Mouse (Mus musculus) forebrain, postnatal 0 days (tissue): ENCODE results near the gene Idh3b. TPM values are rescaled to one million over a fixed set of nuclear protein-coding genes. Genes with fewer than 3 reads are reported as not detected.
A peak's percentile ranks its signal among the peaks of the same experiment; 100 is the strongest.

ENCODE experiments used
- ATAC-seq: fragments of 200-750 bp; cut with Nextera tagmentation; 2 replicates; pipeline ENCODE4 v1.8.0; 2017; ENCODE audit warnings: mild to moderate bottlenecking, moderate library complexity
- DNase-seq: peaks from one replicate; pipeline ENCODE4 v3.0.0-alpha.2; 2015
- H3K27ac ChIP-seq: fragments of 300-500 bp; sonication (generic); 2 replicates; pipeline ENCODE4 v1.5.1; 2014; ENCODE audit warnings: low read depth, mild to moderate bottlenecking, antibody characterized with exemption, low read length, moderate library complexity, mixed read lengths
- H3K27me3 ChIP-seq: fragments of 300-500 bp; sonication (generic); 2 replicates; pipeline ENCODE4 v1.6.1; 2014; ENCODE audit warnings: mild to moderate bottlenecking, low read length, mixed read lengths; ENCODE audit not compliant: insufficient read depth
- H3K36me3 ChIP-seq: fragments of 300-500 bp; sonication (generic); 2 replicates; pipeline ENCODE4 v1.6.1; 2014; ENCODE audit warnings: mild to moderate bottlenecking, moderate library complexity; ENCODE audit not compliant: insufficient read depth
- H3K4me1 ChIP-seq: fragments of 300-500 bp; sonication (generic); 2 replicates; pipeline ENCODE4 v1.6.1; 2014; ENCODE audit warnings: antibody characterized with exemption; ENCODE audit not compliant: insufficient read depth
- H3K4me2 ChIP-seq: fragments of 300-500 bp; sonication (generic); 2 replicates; pipeline ENCODE4 v1.6.1; 2014; ENCODE audit warnings: low read depth, mild to moderate bottlenecking, moderate library complexity
- H3K4me3 ChIP-seq: fragments of 300-500 bp; sonication (generic); 2 replicates; pipeline ENCODE4 v1.5.1; 2014; ENCODE audit warnings: low read depth, low read length, mixed read lengths
- H3K9ac ChIP-seq: fragments of 300-500 bp; sonication (generic); 2 replicates; pipeline ENCODE4 v1.6.1; 2014; ENCODE audit warnings: mild to moderate bottlenecking
- H3K9me3 ChIP-seq: fragments of 300-500 bp; sonication (generic); 2 replicates; pipeline ENCODE4 v1.6.1; 2016; ENCODE audit warnings: low read length
- CTCF ChIP-seq: sonication (generic); IDR thresholded peaks from 2 replicates; pipeline ENCODE4 v1.5.1; 2016; ENCODE audit warnings: antibody characterized with exemption, control low read depth, low read depth
- WGBS: fragments of 180-500 bp; shearing (Covaris S2); extraction: QIAGEN DNeasy Blood & Tissue Kit; methylation state at CpG from one replicate; pipeline ENCODE4 v1.1.7; 2014; 5-methylcytosine and 5-hydroxymethylcytosine counted together
- polyA plus RNA-seq: library from polyadenylated mRNA; unstranded; fragments of >200 nt; fragmentation: Nextera tagmentation; extraction: Ambion mirVana; gene quantifications from 2 replicates; pipeline ENCODE4 v1.2.1, GENCODE M21; 2015
- total RNA-seq: library from RNA; depleted of rRNA; stranded (reverse); fragments of >200 nt; gene quantifications from 2 replicates; pipeline ENCODE4 v1.2.3, GENCODE M21; 2014

The Idh3b gene
- total and polyA plus RNA-seq, 2 experiments from 2014 or later = 137 to 169 TPM

- DNase-seq = no peak
- H3K4me2 ChIP-seq = peak overlapping the region; percentile 83
- H3K27ac ChIP-seq = peak overlapping the region; percentile 98
- H3K4me3 ChIP-seq = peak overlapping the region; percentile 87
- peaks cover 18% of the 10 kb centered on the region for H3K4me1 ChIP-seq
- peak; percentile 18 for ATAC-seq
- no peaks in the 10 kb centered on the region for H3K27me3 ChIP-seq
- peak overlapping the region; percentile 66 for H3K9ac ChIP-seq
- WGBS = 2% methylated on average over 14 of the region's 14 CpGs
- peaks cover 33% of the 10 kb centered on the region for H3K36me3 ChIP-seq
- TF ChIP-seq CTCF = no peak
- H3K9me3 ChIP-seq = no peaks in the 10 kb centered on the region
Measured at GRCm38 (mm10) chr2:130273732-130274131, 10.6 kb downstream of the Idh3b start.

- Histone ChIP-seq H3K4me1 (peaks cover 2% of the 10 kb centered on the region; the same call in 1 of the 2 replicates), H3K27me3 (no peaks in the 10 kb centered on the region), H3K9ac (no peak overlapping the region), H3K4me3 (no peak overlapping the region), H3K4me2 (no peak overlapping the region), H3K27ac (no peak overlapping the region), H3K9me3 (no peaks in the 10 kb centered on the region), H3K36me3 (no peaks in the 10 kb centered on the region)
- ATAC-seq (no peak), DNase-seq (no peak)
- 69% methylated on average over 7 of the region's 7 CpGs for WGBS
- no peak for TF ChIP-seq CTCF
Measured at GRCm38 (mm10) chr2:130268074-130268473, 16.3 kb downstream of the Idh3b start.

GRCm38 (mm10) chr2:130265520-130265919, 18.8 kb downstream of the Idh3b start:
- no peak overlapping the region for H3K4me3 ChIP-seq
- H3K4me1 ChIP-seq = no peaks in the 10 kb centered on the region
- ATAC-seq (no peak), DNase-seq (no peak)
- WGBS = 97% methylated on average over 1 of the region's 1 CpGs
- H3K27ac ChIP-seq = no peak overlapping the region
- H3K4me2 ChIP-seq = no peak overlapping the region
- H3K36me3 ChIP-seq = no peaks in the 10 kb centered on the region
- TF ChIP-seq CTCF = no peak
- no peaks in the 10 kb centered on the region for H3K27me3 ChIP-seq
- no peaks in the 10 kb centered on the region for H3K9me3 ChIP-seq
- no peak overlapping the region for H3K9ac ChIP-seq

- WGBS = 89% methylated on average over 2 of the region's 2 CpGs
- no peak overlapping the region for H3K9ac ChIP-seq
- H3K4me3 ChIP-seq = no peak overlapping the region
- no peaks in the 10 kb centered on the region for H3K4me1 ChIP-seq
- no peak for DNase-seq
- no peak overlapping the region for H3K4me2 ChIP-seq
- ATAC-seq = no peak
- H3K27me3 ChIP-seq = no peaks in the 10 kb centered on the region
- H3K27ac ChIP-seq = no peak overlapping the region
- no peaks in the 10 kb centered on the region for H3K9me3 ChIP-seq
- TF ChIP-seq CTCF = no peak
- H3K36me3 ChIP-seq = no peaks in the 10 kb centered on the region
Measured at GRCm38 (mm10) chr2:130262398-130262797, 21.9 kb downstream of the Idh3b start.

GRCm38 (mm10) chr2:130261914-130262313, 22.4 kb downstream of the Idh3b start:
- no peak for TF ChIP-seq CTCF
- H3K36me3 ChIP-seq = no peaks in the 10 kb centered on the region
- H3K4me2 ChIP-seq = no peak overlapping the region
- H3K27me3 ChIP-seq = no peaks in the 10 kb centered on the region
- H3K4me1 ChIP-seq = no peaks in the 10 kb centered on the region
- H3K27ac ChIP-seq = no peak overlapping the region
- H3K9me3 ChIP-seq = no peaks in the 10 kb centered on the region
- 92% methylated on average over 2 of the region's 2 CpGs for WGBS
- H3K4me3 ChIP-seq = no peak overlapping the region
- DNase-seq (no peak), ATAC-seq (no peak)
- H3K9ac ChIP-seq = no peak overlapping the region

GRCm38 (mm10) chr2:130260822-130261221, 23.5 kb downstream of the Idh3b start:
- no peaks in the 10 kb centered on the region for H3K9me3 ChIP-seq
- DNase-seq (no peak), ATAC-seq (no peak)
- no peaks in the 10 kb centered on the region for H3K4me1 ChIP-seq
- no peaks in the 10 kb centered on the region for H3K27me3 ChIP-seq
- H3K4me3 ChIP-seq = no peak overlapping the region
- H3K36me3 ChIP-seq = no peaks in the 10 kb centered on the region
- H3K9ac ChIP-seq = no peak overlapping the region
- H3K4me2 ChIP-seq = no peak overlapping the region
- TF ChIP-seq CTCF = no peak
- WGBS = 87% methylated on average over 4 of the region's 4 CpGs
- H3K27ac ChIP-seq = no peak overlapping the region

- Histone ChIP-seq H3K36me3 (no peaks in the 10 kb centered on the region), H3K27ac (no peak overlapping the region), H3K4me2 (no peak overlapping the region), H3K4me3 (no peak overlapping the region), H3K4me1 (no peaks in the 10 kb centered on the region), H3K27me3 (no peaks in the 10 kb centered on the region), H3K9me3 (no peaks in the 10 kb centered on the region), H3K9ac (no peak overlapping the region)
- WGBS = 78% methylated on average over 4 of the region's 4 CpGs
- DNase-seq = no peak
- no peak for ATAC-seq
- no peak for TF ChIP-seq CTCF
Measured at GRCm38 (mm10) chr2:130256762-130257161, 27.6 kb downstream of the Idh3b start.

- Histone ChIP-seq H3K4me3 (no peak overlapping the region), H3K4me1 (no peaks in the 10 kb centered on the region), H3K4me2 (no peak overlapping the region), H3K36me3 (no peaks in the 10 kb centered on the region), H3K27ac (no peak overlapping the region), H3K9me3 (no peaks in the 10 kb centered on the region), H3K27me3 (no peaks in the 10 kb centered on the region), H3K9ac (no peak overlapping the region)
- ATAC-seq (no peak), DNase-seq (no peak)
- WGBS = 80% methylated on average over 7 of the region's 7 CpGs
- TF ChIP-seq CTCF = no peak
Measured at GRCm38 (mm10) chr2:130248226-130248625, 36.1 kb downstream of the Idh3b start.
